Comparison of ENCODE assay signal across 29 mouse cellular contexts in genomic region chr11:32475487-32476236, GRCm38 (mm10). TPM values are rescaled to one million over a fixed set of nuclear protein-coding genes. Genes with fewer than 3 reads are reported as not detected.
A peak's percentile ranks its signal among the peaks of the same experiment; 100 is the strongest.
DNase-seq lines count a peak whose midpoint lies in the region; ATAC-seq and TF ChIP-seq lines count a peak whose summit lies in the region.
"Had no signal": no experiment of that assay in that cellular context is flagged by ENCODE, and none has a peak within 500 bp of the region (broad histone marks: within the 10 kb centered on the region; RNA-seq: fewer than 3 reads in every experiment).

No protein-coding gene starts in this region.

- 58% methylated on average over 5 of the region's 5 CpGs for WGBS in liver, embryonic 14.5 days (ENCODE audit: insufficient replicate concordance)
- WGBS in liver, postnatal 0 days (ENCODE audit: insufficient replicate concordance), result 70% methylated on average over 5 of the region's 5 CpGs

- peak; percentile 23; the same call in 1 of the 2 replicates for TF ChIP-seq CTCF in gastrocnemius, adult 2 months (IDR thresholded peaks at IDR 0.05)
- peak; percentile 22; the same call in 1 of the 2 replicates for TF ChIP-seq CTCF in liver, embryonic 14.5 days (IDR thresholded peaks at IDR 0.05; ENCODE audit: low read depth)
- no peak for TF ChIP-seq CTCF in liver, postnatal 0 days (IDR thresholded peaks at IDR 0.05; ENCODE audit: low read depth)

- DNase-seq in gastrocnemius, adult 2 months, result no peak
- no peak for DNase-seq in gastrocnemius, adult 18-20 months (ENCODE audit: low spot score)
- DNase-seq in liver, embryonic 14.5 days (ENCODE audit: low read depth in 3 of 3, low spot score in 3 of 3), result no peak
- no peak for DNase-seq in liver, postnatal 0 days
- DNase-seq in A20 (ENCODE audit: low read depth, low spot score), result peak; percentile 30
- peak; percentile 18 for DNase-seq in R1 (ENCODE audit: low read depth, low spot score)
- no peak for DNase-seq in embryo, embryonic 11 days
- DNase-seq in urinary bladder, postnatal 4 days (ENCODE audit: low spot score in 2 of 2), result no peak
- DNase-seq: adrenal gland, adult 2 months; B cell, adult 2 months; cerebellum, adult 11-12 months; cerebellum, postnatal 36 days; heart, postnatal 10 days; kidney, adult 9 months; kidney, postnatal 36 days; layer of hippocampus, postnatal 36 days; lung, adult 2 months; lung, postnatal 36 days; retina, postnatal 1 day; right cerebral cortex, postnatal 4 days; thymus, postnatal 36 days had no signal

- H3K27me3 ChIP-seq in liver, embryonic 14.5 days (ENCODE audit: control insufficient read depth, insufficient read depth, low read length), result no peaks in the 10 kb centered on the region
- no peaks in the 10 kb centered on the region for H3K27me3 ChIP-seq in liver, postnatal 0 days (ENCODE audit: insufficient read depth, low read length)
- H3K27me3 ChIP-seq: forebrain, embryonic 13.5 days; heart, embryonic 12.5 days; limb, embryonic 12.5 days; megakaryocyte, embryonic 14.5 days; midbrain, embryonic 13.5 days; neural tube, embryonic 12.5 days; Patski had no signal

- no peak overlapping the region for H3K4me2 ChIP-seq in liver, embryonic 14.5 days (ENCODE audit: low read depth)
- no peak overlapping the region for H3K4me2 ChIP-seq in liver, postnatal 0 days (ENCODE audit: low read depth, low read length)
- H3K4me2 ChIP-seq: forebrain, embryonic 13.5 days; heart, embryonic 12.5 days; limb, embryonic 12.5 days; liver, embryonic 11.5 days; midbrain, embryonic 13.5 days; neural tube, embryonic 12.5 days had no signal

- no peak overlapping the region for H3K27ac ChIP-seq in gastrocnemius, adult 2 months
- no peak overlapping the region for H3K27ac ChIP-seq in liver, embryonic 14.5 days
- no peak overlapping the region for H3K27ac ChIP-seq in liver, postnatal 0 days (ENCODE audit: low read depth)
- H3K27ac ChIP-seq: forebrain, embryonic 13.5 days; limb, embryonic 12.5 days; midbrain, embryonic 13.5 days; neural tube, embryonic 12.5 days had no signal

- TF ChIP-seq EP300 in liver, embryonic 14.5 days (IDR thresholded peaks at IDR 0.05; ENCODE audit: low read depth), result no peak
- no peak for TF ChIP-seq EP300 in liver, postnatal 0 days (IDR thresholded peaks at IDR 0.05; ENCODE audit: low read depth)

- ATAC-seq in liver, embryonic 14.5 days (ENCODE audit: insufficient read depth), result no peak
- no peak for ATAC-seq in liver, postnatal 0 days
- ATAC-seq: forebrain, embryonic 13.5 days; midbrain, embryonic 13.5 days; Patski had no signal

- no peaks in the 10 kb centered on the region for H3K36me3 ChIP-seq in liver, embryonic 14.5 days (replicated peaks; ENCODE audit: control insufficient read depth, insufficient read depth, low read depth)
- no peaks in the 10 kb centered on the region for H3K36me3 ChIP-seq in liver, postnatal 0 days (replicated peaks; ENCODE audit: insufficient read depth, low read length)
- H3K36me3 ChIP-seq: heart, embryonic 12.5 days; limb, embryonic 12.5 days; midbrain, embryonic 13.5 days; neural tube, embryonic 12.5 days had no signal

- H3K4me3 ChIP-seq in gastrocnemius, adult 2 months, result no peak overlapping the region
- no peak overlapping the region for H3K4me3 ChIP-seq in liver, embryonic 14.5 days (ENCODE audit: insufficient read depth in 1 of 2, low read depth in 2 of 2, low read length in 2 of 2)
- no peak overlapping the region for H3K4me3 ChIP-seq in liver, postnatal 0 days (ENCODE audit: low read depth, low read length)
- H3K4me3 ChIP-seq: forebrain, embryonic 13.5 days; heart, embryonic 12.5 days; limb, embryonic 12.5 days; megakaryocyte, embryonic 14.5 days; midbrain, embryonic 13.5 days; neural tube, embryonic 12.5 days had no signal

- intact Hi-C loops in gastrocnemius, adult 2 months (cut with DNase I), result no loop called here

- H3K4me1 ChIP-seq in liver, embryonic 14.5 days (replicated peaks; ENCODE audit: control insufficient read depth in 2 of 2, insufficient read depth in 2 of 2, low read length in 1 of 2), result no peaks in the 10 kb centered on the region
- H3K4me1 ChIP-seq in liver, postnatal 0 days (ENCODE audit: insufficient read depth), result no peaks in the 10 kb centered on the region
- H3K4me1 ChIP-seq: midbrain, embryonic 13.5 days; neural tube, embryonic 12.5 days had no signal

- no peaks in the 10 kb centered on the region for H3K9me3 ChIP-seq in liver, embryonic 14.5 days (ENCODE audit: control insufficient read depth, low read length)
- H3K9me3 ChIP-seq in liver, postnatal 0 days (ENCODE audit: low read length), result no peaks in the 10 kb centered on the region
- H3K9me3 ChIP-seq: forebrain, embryonic 13.5 days; heart, embryonic 12.5 days; limb, embryonic 12.5 days; megakaryocyte, embryonic 14.5 days; midbrain, embryonic 13.5 days; neural tube, embryonic 12.5 days had no signal

- no peak overlapping the region for H3K9ac ChIP-seq in liver, embryonic 14.5 days (replicated peaks)
- no peak overlapping the region for H3K9ac ChIP-seq in liver, postnatal 0 days (replicated peaks)
- H3K9ac ChIP-seq: forebrain, embryonic 13.5 days; heart, embryonic 12.5 days; limb, embryonic 12.5 days; midbrain, embryonic 13.5 days; neural tube, embryonic 12.5 days had no signal

RNA-seq across cellular contexts. Expression of gene Ubtd2, which starts 20.5 kb away (rescaled TPM):
- 10 to 100 TPM in 1 of 2 experiments, 1 to 10 TPM in 1; 9.3 to 12.1 TPM for total RNA-seq in gastrocnemius, adult 2 months (2021)
- total RNA-seq in gastrocnemius, adult 18-20 months (2021), result 1 to 10 TPM; 7.2 to 7.7 TPM
- polyA plus RNA-seq in liver, embryonic 14.5 days (2012; rRNA removed), result 1.8 and 3.2 TPM in 2 replicates
- 2.8 and 4.4 TPM in 2 replicates for polyA plus RNA-seq in liver, embryonic 14.5 days (2014; fragmentation: Nextera tagmentation; extraction: Ambion mirVana)
- polyA plus RNA-seq in liver, postnatal 0 days (2015; fragmentation: Nextera tagmentation; extraction: Ambion mirVana), result 3.1 and 3.2 TPM in 2 replicates

RNA-seq across cellular contexts. Expression of gene Efcab9, which starts 56.2 kb away (rescaled TPM):
- 1 to 10 TPM; 1.0 to 2.0 TPM for total RNA-seq in gastrocnemius, adult 2 months (2021)
- 1 to 10 TPM; 1.8 to 2.6 TPM for total RNA-seq in gastrocnemius, adult 18-20 months (2021)
- polyA plus RNA-seq in liver, embryonic 14.5 days (2012; rRNA removed), result 0.18 and 0.26 TPM in 2 replicates
- 0.19 and 0.22 TPM in 2 replicates for polyA plus RNA-seq in liver, embryonic 14.5 days (2014; fragmentation: Nextera tagmentation; extraction: Ambion mirVana)
- polyA plus RNA-seq in liver, postnatal 0 days (2015; fragmentation: Nextera tagmentation; extraction: Ambion mirVana), result 0.17 and 0.21 TPM in 2 replicates
- polyA plus RNA-seq: adrenal gland, adult 2 months; lung, adult 2 months had no signal

RNA-seq across cellular contexts. Expression of gene Stk10, which starts 57.4 kb away (rescaled TPM):
- 1 to 10 TPM; 1.9 to 3.8 TPM for total RNA-seq in gastrocnemius, adult 2 months (2021)
- 1 to 10 TPM; 2.2 to 4.4 TPM for total RNA-seq in gastrocnemius, adult 18-20 months (2021)
- 4.0 and 4.9 TPM in 2 replicates for polyA plus RNA-seq in liver, embryonic 14.5 days (2012; rRNA removed)
- polyA plus RNA-seq in liver, embryonic 14.5 days (2014; fragmentation: Nextera tagmentation; extraction: Ambion mirVana), result 1.9 and 3.2 TPM in 2 replicates
- polyA plus RNA-seq in liver, postnatal 0 days (2015; fragmentation: Nextera tagmentation; extraction: Ambion mirVana), result 2.2 and 2.3 TPM in 2 replicates

Comparison
In these comparisons a context has a peak if more than half of its experiments do, and no peak if none do; other contexts are left out.
1. DNase-seq: peak in A20 (single experiment) and R1 (single experiment); none in gastrocnemius, adult 2 months (single experiment), gastrocnemius, adult 18-20 months (single experiment), liver, embryonic 14.5 days (0 of 3), liver, postnatal 0 days (single experiment), embryo, embryonic 11 days (single experiment) and urinary bladder, postnatal 4 days (0 of 2).